Mouse (Mus musculus): Measurements from ENCODE around the gene Ubxn2a.

DNA sequence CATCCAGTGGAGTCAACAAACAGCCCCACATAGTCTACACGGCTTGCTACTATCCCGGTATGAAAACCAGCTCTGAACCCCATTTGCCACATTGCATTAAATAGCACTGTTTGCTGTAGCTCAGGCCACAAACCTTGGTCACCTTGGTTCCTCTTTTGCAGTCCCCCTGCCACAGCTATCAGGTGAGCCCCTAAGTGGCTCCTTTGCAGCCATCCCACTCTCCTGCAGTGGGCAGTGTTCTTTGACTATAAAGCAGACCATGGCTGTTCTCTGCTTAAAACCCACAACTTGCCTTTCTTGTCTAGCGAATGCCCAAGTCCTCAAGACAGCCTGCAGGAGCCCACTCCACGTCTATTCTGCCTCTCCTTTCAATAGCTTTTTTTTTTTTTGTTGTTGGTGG is 35.2 kb downstream of the Ubxn2a start:
- peak; percentile 15; the same call in 1 of the 2 replicates for TF ChIP-seq CTCF (IDR thresholded peaks at IDR 0.05; ENCODE audit: low read depth, low read length)
- no peak for TF ChIP-seq GATA1 (IDR thresholded peaks at IDR 0.05; ENCODE audit: borderline replicate concordance, low read length)
- no peak for TF ChIP-seq POLR2AphosphoS5 (IDR thresholded peaks at IDR 0.05; ENCODE audit: insufficient replicate concordance, low read depth, low read length)

Data from G1E (cell line).